In genomic region chr12:103491091-103491730, GRCm38 (mm10) we compare ENCODE assay signal across 31 mouse cellular contexts. TPM values are rescaled to one million over a fixed set of nuclear protein-coding genes. Genes with fewer than 3 reads are reported as not detected.
DNase-seq lines count a peak whose midpoint lies in the region; ATAC-seq lines count a peak whose summit lies in the region.
"Had no signal": no experiment of that assay in that cellular context is flagged by ENCODE, and none has a peak within 500 bp of the region (broad histone marks: within the 10 kb centered on the region; RNA-seq: fewer than 3 reads in every experiment).

No protein-coding gene starts in this region.

- no peaks in the 10 kb centered on the region for H3K4me1 ChIP-seq in embryonic facial prominence, embryonic 11.5 days (ENCODE audit: control insufficient read depth, insufficient read depth, low read length)
- H3K4me1 ChIP-seq in embryonic facial prominence, embryonic 10.5 days = no peaks in the 10 kb centered on the region
- peaks cover 60% of the 10 kb centered on the region for H3K4me1 ChIP-seq in megakaryocyte, embryonic 14.5 days
- H3K4me1 ChIP-seq: embryonic facial prominence, embryonic 12.5 days; forebrain, embryonic 12.5 days; liver, embryonic 13.5 days; lung, embryonic 15.5 days; neural tube, embryonic 15.5 days had no signal

- intact Hi-C loops in left cerebral cortex, postnatal 4 days (cut with DNase I) = no loop called here

- no peaks in the 10 kb centered on the region for H3K36me3 ChIP-seq in embryonic facial prominence, embryonic 11.5 days (replicated peaks; ENCODE audit: control insufficient read depth, insufficient read depth, low read depth, low read length)
- H3K36me3 ChIP-seq in embryonic facial prominence, embryonic 10.5 days (replicated peaks) = no peaks in the 10 kb centered on the region
- no peaks in the 10 kb centered on the region for H3K36me3 ChIP-seq in megakaryocyte, embryonic 14.5 days (replicated peaks; ENCODE audit: low read length)
- H3K36me3 ChIP-seq: embryonic facial prominence, embryonic 12.5 days; forebrain, embryonic 12.5 days; liver, embryonic 13.5 days; lung, embryonic 15.5 days; neural tube, embryonic 15.5 days had no signal

- 72% methylated on average over 3 of the region's 3 CpGs for WGBS in embryonic facial prominence, embryonic 11.5 days
- 73% methylated on average over 3 of the region's 3 CpGs for WGBS in embryonic facial prominence, embryonic 10.5 days

- no peak overlapping the region for H3K27ac ChIP-seq in embryonic facial prominence, embryonic 11.5 days (replicated peaks; ENCODE audit: low read depth, low read length)
- no peak overlapping the region for H3K27ac ChIP-seq in embryonic facial prominence, embryonic 10.5 days (replicated peaks)
- H3K27ac ChIP-seq: embryonic facial prominence, embryonic 12.5 days; forebrain, embryonic 12.5 days; hindbrain, postnatal 0 days; layer of hippocampus, adult 2 months; liver, embryonic 13.5 days; lung, embryonic 15.5 days; neural tube, embryonic 15.5 days had no signal

- ATAC-seq in embryonic facial prominence, embryonic 11.5 days (replicated peaks; ENCODE audit: insufficient number of reproducible peaks, low FRiP score, low TSS enrichment, low read depth) = no peak
- ATAC-seq in megakaryocyte, adult 5-6 weeks (ENCODE audit: poor library complexity, severe bottlenecking) = no peak
- ATAC-seq: hindbrain, postnatal 0 days; intestine, postnatal 0 days had no signal

- H3K27me3 ChIP-seq in embryonic facial prominence, embryonic 11.5 days (ENCODE audit: control insufficient read depth, insufficient read depth, low read length) = no peaks in the 10 kb centered on the region
- no peaks in the 10 kb centered on the region for H3K27me3 ChIP-seq in embryonic facial prominence, embryonic 10.5 days (replicated peaks; ENCODE audit: low read depth, poor library complexity, severe bottlenecking)
- peaks cover 13% of the 10 kb centered on the region for H3K27me3 ChIP-seq in megakaryocyte, embryonic 14.5 days (replicated peaks)
- H3K27me3 ChIP-seq: embryonic facial prominence, embryonic 12.5 days; forebrain, embryonic 12.5 days; liver, embryonic 13.5 days; lung, embryonic 15.5 days; neural tube, embryonic 15.5 days had no signal

- no peak overlapping the region for H3K4me2 ChIP-seq in embryonic facial prominence, embryonic 11.5 days (ENCODE audit: low read depth, low read length)
- H3K4me2 ChIP-seq: embryonic facial prominence, embryonic 12.5 days; forebrain, embryonic 12.5 days; liver, embryonic 13.5 days; lung, embryonic 15.5 days; midbrain, embryonic 11.5 days; neural tube, embryonic 15.5 days had no signal

- no peak overlapping the region for H3K9ac ChIP-seq in embryonic facial prominence, embryonic 11.5 days (replicated peaks; ENCODE audit: low read length)
- H3K9ac ChIP-seq: embryonic facial prominence, embryonic 12.5 days; forebrain, embryonic 12.5 days; liver, embryonic 13.5 days; lung, embryonic 15.5 days; neural tube, embryonic 15.5 days had no signal

- peak; percentile 20 for DNase-seq in embryonic facial prominence, embryonic 11.5 days (ENCODE audit: low spot score)
- DNase-seq in embryonic facial prominence, embryonic 10.5 days (ENCODE audit: low spot score) = no peak
- peak; percentile 13 for DNase-seq in forelimb bud, embryonic 11.5 days (ENCODE audit: low read depth, low spot score)
- DNase-seq in naive thymus-derived CD4-positive, alpha-beta T cell, adult 2 months (ENCODE audit: low read depth) = peak; percentile 12
- DNase-seq in left cerebral cortex, postnatal 4 days = no peak
- no peak for DNase-seq in adrenal gland, adult 18-20 months (ENCODE audit: low spot score in 2 of 2)
- DNase-seq: cerebellum, adult 9-11 months; gastrocnemius, postnatal 10 days; kidney, postnatal 25 days; liver, embryonic 13.5 days; lung, postnatal 36 days; right cerebral cortex, adult 18-20 months; right cerebral cortex, postnatal 4 days; thymus, adult 18-20 months; thymus, postnatal 36 days had no signal

- H3K4me3 ChIP-seq in embryonic facial prominence, embryonic 11.5 days (ENCODE audit: low read depth, low read length) = no peak overlapping the region
- no peak overlapping the region for H3K4me3 ChIP-seq in embryonic facial prominence, embryonic 10.5 days
- peak overlapping the region; percentile 72 for H3K4me3 ChIP-seq in megakaryocyte, embryonic 14.5 days (replicated peaks)
- H3K4me3 ChIP-seq: embryonic facial prominence, embryonic 12.5 days; erythroblast, embryonic 14.5 days; forebrain, embryonic 12.5 days; layer of hippocampus, adult 2 months; liver, embryonic 13.5 days; lung, embryonic 15.5 days; neural tube, embryonic 15.5 days had no signal

- no peaks in the 10 kb centered on the region for H3K9me3 ChIP-seq in embryonic facial prominence, embryonic 11.5 days (replicated peaks; ENCODE audit: control insufficient read depth, low read length)
- no peaks in the 10 kb centered on the region for H3K9me3 ChIP-seq in embryonic facial prominence, embryonic 10.5 days
- no peaks in the 10 kb centered on the region for H3K9me3 ChIP-seq in megakaryocyte, embryonic 14.5 days
- H3K9me3 ChIP-seq: embryonic facial prominence, embryonic 12.5 days; forebrain, embryonic 12.5 days; liver, embryonic 13.5 days; lung, embryonic 15.5 days; neural tube, embryonic 15.5 days had no signal

RNA-seq across cellular contexts. Expression of gene Ifi27l2b, which starts 34.2 kb away (rescaled TPM):
- polyA plus RNA-seq in embryonic facial prominence, embryonic 11.5 days (2014; fragmentation: Nextera tagmentation; extraction: Ambion mirVana) = not detected in 2 replicates
- not detected in 2 replicates for polyA plus RNA-seq in embryonic facial prominence, embryonic 10.5 days (2016; fragmentation: Nextera tagmentation; extraction: Ambion mirVana)
- not detected in 2 replicates for polyA plus RNA-seq in megakaryocyte, embryonic 14.5 days (2012; ENCODE audit: insufficient read depth, low replicate concordance)
- total RNA-seq in megakaryocyte, adult 5-6 weeks (2015) = not detected in 2 replicates
- total RNA-seq in megakaryocyte, adult 5-6 weeks (2017) = not detected in 2 replicates
- total RNA-seq in left cerebral cortex, postnatal 4 days (2021) = not detected
- not detected for total RNA-seq in adrenal gland, adult 18-20 months (2021)
- total RNA-seq: gastrocnemius, postnatal 10 days; hindbrain, postnatal 0 days; layer of hippocampus, adult 2 months; left cerebral cortex, postnatal 14 days; midbrain, postnatal 0 days had no signal
- polyA plus RNA-seq: embryonic facial prominence, embryonic 12.5 days; erythroblast, embryonic 14.5 days; forebrain, embryonic 12.5 days; hindbrain, embryonic 11.5 days; hindbrain, postnatal 0 days; kidney, embryonic 14.5 days; limb, embryonic 14.5 days; liver, embryonic 13.5 days; lung, embryonic 15.5 days; midbrain, embryonic 11.5 days; midbrain, postnatal 0 days; neural tube, embryonic 15.5 days had no signal

RNA-seq across cellular contexts. Expression of gene Ppp4r4, which starts 40.9 kb away (rescaled TPM):
- 2.2 and 2.6 TPM in 2 replicates for polyA plus RNA-seq in embryonic facial prominence, embryonic 11.5 days (2014; fragmentation: Nextera tagmentation; extraction: Ambion mirVana)
- 1.7 and 2.1 TPM in 2 replicates for polyA plus RNA-seq in embryonic facial prominence, embryonic 10.5 days (2016; fragmentation: Nextera tagmentation; extraction: Ambion mirVana)
- polyA plus RNA-seq in megakaryocyte, embryonic 14.5 days (2012; ENCODE audit: insufficient read depth, low replicate concordance) = not detected in 2 replicates
- not detected in 2 replicates for total RNA-seq in megakaryocyte, adult 5-6 weeks (2015)
- total RNA-seq in megakaryocyte, adult 5-6 weeks (2017) = not detected in 2 replicates
- 1 to 10 TPM; 7.2 to 8.1 TPM for total RNA-seq in left cerebral cortex, postnatal 4 days (2021)
- total RNA-seq in adrenal gland, adult 18-20 months (2021) = 1 to 10 TPM; 2.5 to 3.4 TPM
- polyA plus RNA-seq: erythroblast, embryonic 14.5 days had no signal

RNA-seq across cellular contexts. Expression of gene Ifi27l2a, which starts 47.7 kb away (rescaled TPM):
- polyA plus RNA-seq in embryonic facial prominence, embryonic 11.5 days (2014; fragmentation: Nextera tagmentation; extraction: Ambion mirVana) = 0.70 and 2.1 TPM in 2 replicates
- polyA plus RNA-seq in embryonic facial prominence, embryonic 10.5 days (2016; fragmentation: Nextera tagmentation; extraction: Ambion mirVana) = 0.38 and 0.86 TPM in 2 replicates
- 26.7 TPM in 1 of 2 replicates, not detected in the other for polyA plus RNA-seq in megakaryocyte, embryonic 14.5 days (2012; ENCODE audit: insufficient read depth, low replicate concordance)
- total RNA-seq in megakaryocyte, adult 5-6 weeks (2015) = 433 and 468 TPM in 2 replicates
- total RNA-seq in megakaryocyte, adult 5-6 weeks (2017) = 365 and 515 TPM in 2 replicates
- 1 to 10 TPM; 1.6 to 2.1 TPM for total RNA-seq in left cerebral cortex, postnatal 4 days (2021)
- 1,000 to 10,000 TPM in 1 of 2 experiments, 100 to 1,000 TPM in 1; 365 to 1,033 TPM for total RNA-seq in adrenal gland, adult 18-20 months (2021)

RNA-seq across cellular contexts. Expression of gene Ifi27, which starts 57.2 kb away (rescaled TPM):
- polyA plus RNA-seq in embryonic facial prominence, embryonic 11.5 days (2014; fragmentation: Nextera tagmentation; extraction: Ambion mirVana) = 3.5 and 3.7 TPM in 2 replicates
- polyA plus RNA-seq in embryonic facial prominence, embryonic 10.5 days (2016; fragmentation: Nextera tagmentation; extraction: Ambion mirVana) = 1.2 and 1.7 TPM in 2 replicates
- polyA plus RNA-seq in megakaryocyte, embryonic 14.5 days (2012; ENCODE audit: insufficient read depth, low replicate concordance) = 4.1 TPM in 1 of 2 replicates, not detected in the other
- total RNA-seq in megakaryocyte, adult 5-6 weeks (2015) = 46.3 and 55.9 TPM in 2 replicates
- total RNA-seq in megakaryocyte, adult 5-6 weeks (2017) = 19.3 and 26.8 TPM in 2 replicates
- 10 to 100 TPM; 19.2 to 23.7 TPM for total RNA-seq in left cerebral cortex, postnatal 4 days (2021)
- total RNA-seq in adrenal gland, adult 18-20 months (2021) = 1,000 to 10,000 TPM; 1,097 to 1,809 TPM

Comparison
In these comparisons a context has a peak if more than half of its experiments do, and no peak if none do; other contexts are left out.
1. DNase-seq: peak in embryonic facial prominence, embryonic 11.5 days (single experiment), forelimb bud, embryonic 11.5 days (single experiment) and naive thymus-derived CD4-positive, alpha-beta T cell, adult 2 months (single experiment); none in embryonic facial prominence, embryonic 10.5 days (single experiment), left cerebral cortex, postnatal 4 days (single experiment) and adrenal gland, adult 18-20 months (0 of 2).
2. RNA of gene Ifi27l2a, which starts 47.7 kb away (total RNA-seq): 365 to 1,033 TPM in adrenal gland, adult 18-20 months and 365 to 515 TPM in megakaryocyte, adult 5-6 weeks; 1.6 to 2.1 TPM in left cerebral cortex, postnatal 4 days; every median in the first group is over 100 times any median in the second.